ENCODE assay signal across 8 mouse cellular contexts in genomic region chr10:105500482-105500881, GRCm38 (mm10).
DNase-seq lines count a peak whose midpoint lies in the region; ATAC-seq and TF ChIP-seq lines count a peak whose summit lies in the region.
"Had no signal": no experiment of that assay in that cellular context is flagged by ENCODE, and none has a peak within 500 bp of the region (broad histone marks: within the 10 kb centered on the region; RNA-seq: fewer than 3 reads in every experiment).

No protein-coding gene starts in this region.

- no peak for TF ChIP-seq CTCF in G1E (IDR thresholded peaks at IDR 0.05; ENCODE audit: low read depth, low read length)

- WGBS in embryonic facial prominence, embryonic 10.5 days: 77% methylated on average over 4 of the region's 4 CpGs
- WGBS in lung, embryonic 15.5 days: 36% methylated on average over 4 of the region's 4 CpGs

- no peak overlapping the region for H3K9ac ChIP-seq in lung, embryonic 15.5 days
- H3K9ac ChIP-seq: embryonic facial prominence, embryonic 12.5 days had no signal

- 0 out of 2 replicates have a peak overlapping the region, but pooled peaks have one; percentile 3 for H3K27ac ChIP-seq in embryonic facial prominence, embryonic 10.5 days (replicated peaks)
- H3K27ac ChIP-seq in lung, embryonic 15.5 days: peak overlapping the region; percentile 43; the same call in 1 of the 2 replicates
- H3K27ac ChIP-seq: embryonic facial prominence, embryonic 12.5 days had no signal

- DNase-seq in G1E (ENCODE audit: low spot score): peak; percentile 61
- DNase-seq in embryonic facial prominence, embryonic 10.5 days (ENCODE audit: low spot score): no peak
- peak; percentile 32 for DNase-seq in kidney, adult 9 months
- DNase-seq in urinary bladder, adult 18-20 months (ENCODE audit: low spot score in 2 of 2): no peak
- DNase-seq in layer of hippocampus, adult 9-11 months: no peak
- no peak for DNase-seq in cerebellum, postnatal 25 days

- ATAC-seq in G1E (ENCODE audit: extremely low read depth, insufficient number of reproducible peaks, low FRiP score, poor library complexity, severe bottlenecking): peak; percentile 77
- peak; percentile 63; the same call in 1 of the 2 replicates for ATAC-seq in lung, embryonic 15.5 days (ENCODE audit: borderline replicate concordance, extremely low read depth, low FRiP score, low TSS enrichment)

- H3K4me3 ChIP-seq in G1E (ENCODE audit: low read depth, low read length): no peak overlapping the region; the same call in 1 of the 2 replicates
- H3K4me3 ChIP-seq in embryonic facial prominence, embryonic 10.5 days: no peak overlapping the region
- no peak overlapping the region for H3K4me3 ChIP-seq in lung, embryonic 15.5 days
- H3K4me3 ChIP-seq: embryonic facial prominence, embryonic 12.5 days had no signal

- H3K36me3 ChIP-seq in G1E (replicated peaks): peaks cover 2% of the 10 kb centered on the region
- no peaks in the 10 kb centered on the region for H3K36me3 ChIP-seq in embryonic facial prominence, embryonic 10.5 days (replicated peaks)
- no peaks in the 10 kb centered on the region for H3K36me3 ChIP-seq in lung, embryonic 15.5 days

- H3K4me2 ChIP-seq in lung, embryonic 15.5 days: no peak overlapping the region
- H3K4me2 ChIP-seq: embryonic facial prominence, embryonic 12.5 days had no signal

- peaks cover 39% of the 10 kb centered on the region for H3K4me1 ChIP-seq in G1E (ENCODE audit: insufficient read depth, low read depth, low read length)
- H3K4me1 ChIP-seq in embryonic facial prominence, embryonic 10.5 days: peaks cover 11% of the 10 kb centered on the region
- H3K4me1 ChIP-seq in lung, embryonic 15.5 days: peaks cover 7% of the 10 kb centered on the region; the same call in 1 of the 2 replicates
- H3K4me1 ChIP-seq: embryonic facial prominence, embryonic 12.5 days had no signal

- no peaks in the 10 kb centered on the region for H3K27me3 ChIP-seq in G1E (ENCODE audit: insufficient read depth, low read length)
- H3K27me3 ChIP-seq in embryonic facial prominence, embryonic 10.5 days (replicated peaks; ENCODE audit: low read depth, poor library complexity, severe bottlenecking): no peaks in the 10 kb centered on the region
- no peaks in the 10 kb centered on the region for H3K27me3 ChIP-seq in lung, embryonic 15.5 days
- H3K27me3 ChIP-seq: embryonic facial prominence, embryonic 12.5 days had no signal

- no peaks in the 10 kb centered on the region for H3K9me3 ChIP-seq in G1E (replicated peaks)
- no peaks in the 10 kb centered on the region for H3K9me3 ChIP-seq in embryonic facial prominence, embryonic 10.5 days
- H3K9me3 ChIP-seq in lung, embryonic 15.5 days: no peaks in the 10 kb centered on the region
- H3K9me3 ChIP-seq: embryonic facial prominence, embryonic 12.5 days had no signal

Comparison
In these comparisons a context has a peak if more than half of its experiments do, and no peak if none do; other contexts are left out.
1. DNase-seq: peak in G1E (single experiment) and kidney, adult 9 months (single experiment); none in embryonic facial prominence, embryonic 10.5 days (single experiment), urinary bladder, adult 18-20 months (0 of 2), layer of hippocampus, adult 9-11 months (single experiment) and cerebellum, postnatal 25 days (0 of 2).